Mouse (Mus musculus) CD4-positive, CD25-positive, alpha-beta regulatory T cell, adult 4 months (primary cell): ENCODE data around the gene Gm49396. TPM values are rescaled to one million over a fixed set of nuclear protein-coding genes. Genes with fewer than 3 reads are reported as not detected.

Experiments used
- ATAC-seq: one replicate; pipeline ENCODE4 v1.8.0; 2017
- polyA plus RNA-seq, 2 experiments: library from polyadenylated mRNA; unstranded; fragments of 100-300 nt; shearing (Covaris generic); gene quantifications; one replicate each; pipeline ENCODE4 v1.2.1; 2017

Gene Gm49396
- polyA plus RNA-seq, 2 experiments from 2014 or later, result 85.4 to 105 TPM

- ATAC-seq, result no peak
Measured at GRCm38 (mm10) chr7:30553021-30553589, 10.0 kb upstream of the Gm49396 start.

DNA sequence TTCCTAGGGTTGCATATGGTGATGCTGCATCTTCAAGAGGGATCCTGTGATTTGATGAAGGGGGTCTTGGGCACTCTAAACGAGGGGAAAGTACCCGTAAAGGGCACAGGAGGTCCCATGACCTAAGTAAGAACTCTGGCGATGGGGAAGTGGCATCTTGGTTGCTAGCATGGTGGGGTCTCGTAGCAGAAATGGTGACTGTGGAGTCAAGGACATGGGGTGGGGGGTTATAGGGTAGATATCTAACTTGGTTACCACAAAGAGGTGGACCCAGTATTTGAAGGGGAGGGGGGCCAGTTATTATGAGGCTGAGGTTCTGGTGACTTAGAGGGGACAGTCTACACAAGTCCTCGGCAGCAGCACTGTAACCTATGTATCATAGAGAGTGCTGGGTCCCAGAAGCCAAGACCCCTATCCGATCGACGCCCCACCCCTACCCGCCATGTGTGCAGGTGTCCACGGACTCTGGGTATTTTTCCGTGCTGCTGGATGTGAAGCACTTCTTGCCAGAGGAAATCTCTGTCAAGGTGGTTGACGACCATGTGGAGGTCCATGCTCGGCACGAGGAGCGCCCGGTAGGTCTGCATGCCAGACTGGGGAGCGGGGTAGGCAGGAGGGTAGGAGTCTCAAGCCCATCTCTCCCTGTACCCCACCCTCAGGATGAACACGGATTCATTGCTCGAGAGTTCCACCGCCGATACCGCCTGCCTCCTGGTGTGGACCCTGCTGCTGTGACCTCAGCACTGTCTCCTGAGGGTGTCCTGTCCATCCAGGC is 9.1 kb upstream of the Gm49396 start:
- no peak for ATAC-seq

GRCm38 (mm10) chr7:30556894-30557536 is 6.1 kb upstream of the Gm49396 start:
- ATAC-seq, result no peak

- ATAC-seq, result no peak
Measured at GRCm38 (mm10) chr7:30557901-30558514, 5.1 kb upstream of the Gm49396 start.

- no peak for ATAC-seq
Measured at GRCm38 (mm10) chr7:30558656-30559442, 4.3 kb upstream of the Gm49396 start.

DNA sequence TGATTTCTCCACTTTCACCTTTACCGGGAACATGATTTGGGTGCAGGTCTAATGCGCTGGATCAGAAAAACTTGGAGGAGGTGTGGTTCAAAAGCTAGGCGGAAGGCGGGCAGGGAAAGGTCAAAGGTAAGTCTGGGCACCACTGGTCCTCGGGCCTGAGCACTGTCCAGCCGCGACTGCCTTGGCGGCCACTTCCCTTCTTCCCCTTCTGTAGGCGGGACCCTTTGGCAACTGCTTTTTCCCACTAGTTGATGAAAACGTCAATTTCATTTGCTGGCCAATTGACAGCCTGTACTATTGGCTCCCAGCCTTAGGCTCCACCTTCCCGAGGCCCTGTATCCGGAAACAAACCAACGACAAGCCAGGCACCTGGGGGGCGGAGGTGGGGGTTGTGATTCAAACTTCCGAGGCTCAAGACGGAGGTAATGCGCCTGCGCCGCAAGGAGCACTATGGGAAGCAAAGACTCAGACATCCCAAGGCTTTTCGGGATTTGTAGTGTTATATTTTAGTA is 3.6 kb upstream of the Gm49396 start, which contains the start of gene Lin37:
Lin37 (minus strand) TSS at position 396 of the 512 bp plus-strand sequence.
- peak; percentile 76 for ATAC-seq

- no peak for ATAC-seq
Measured at GRCm38 (mm10) chr7:30560296-30560695, 2.8 kb upstream of the Gm49396 start.

DNA sequence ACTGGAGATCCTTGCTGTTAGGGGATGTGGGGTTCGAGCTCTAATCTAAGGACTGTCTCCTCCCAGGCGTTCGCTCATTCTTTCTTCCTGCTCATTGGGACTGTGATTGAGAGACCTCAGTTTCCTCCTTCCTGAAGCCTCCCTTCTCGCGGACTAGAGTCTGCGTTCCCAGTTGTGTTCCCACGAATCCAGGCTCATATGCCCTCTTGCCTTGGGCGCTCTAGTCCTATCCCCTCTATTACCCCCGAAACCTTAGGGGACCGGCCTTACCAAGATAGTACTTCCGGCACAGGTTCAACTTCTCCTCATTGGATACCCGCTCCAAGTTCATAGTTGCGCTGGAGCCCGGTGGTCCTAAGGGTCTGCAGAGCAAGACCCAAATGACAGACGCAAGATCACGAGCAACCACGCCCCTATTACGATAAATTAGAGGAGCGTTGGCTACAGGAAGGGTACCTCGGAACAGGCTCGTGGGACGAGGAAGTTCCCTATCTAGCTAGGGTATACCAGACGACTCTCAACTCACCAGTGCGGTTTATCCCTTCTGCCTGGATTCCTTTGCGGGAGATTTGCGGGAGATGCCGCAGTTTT is 523 bp upstream of the Gm49396 start:
- ATAC-seq, result no peak

- ATAC-seq, result peak; percentile 57
Measured at GRCm38 (mm10) chr7:30563906-30564280, 749 bp downstream of the Gm49396 start.

- peak; percentile 50 for ATAC-seq
Measured at GRCm38 (mm10) chr7:30564970-30565571, 1.9 kb downstream of the Gm49396 start, which contains the start of gene Igflr1. Igflr1 (plus strand) TSS chr7:30565427.

GRCm38 (mm10) chr7:30566033-30566432 is 2.9 kb downstream of the Gm49396 start:
- ATAC-seq, result no peak

DNA sequence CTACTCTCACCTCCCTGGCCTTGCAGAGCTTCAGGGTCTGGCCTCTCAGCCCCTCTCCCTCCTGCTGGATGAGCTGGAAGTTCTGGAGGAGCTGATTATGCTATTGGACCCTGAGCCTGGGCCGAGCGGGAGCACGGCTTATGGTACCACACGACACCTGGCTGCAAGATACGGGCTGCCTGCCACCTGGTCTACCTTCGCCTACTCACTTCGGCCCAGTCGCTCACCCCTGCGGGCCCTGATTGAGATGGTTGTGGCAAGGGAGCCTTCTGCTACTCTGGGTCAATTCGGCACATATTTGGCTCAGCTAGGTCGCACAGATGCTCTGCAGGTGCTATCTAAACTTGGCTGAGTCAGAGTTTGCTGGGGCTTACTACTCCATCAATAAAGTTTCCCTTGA is 4.4 kb downstream of the Gm49396 start:
- ATAC-seq, result no peak

DNA sequence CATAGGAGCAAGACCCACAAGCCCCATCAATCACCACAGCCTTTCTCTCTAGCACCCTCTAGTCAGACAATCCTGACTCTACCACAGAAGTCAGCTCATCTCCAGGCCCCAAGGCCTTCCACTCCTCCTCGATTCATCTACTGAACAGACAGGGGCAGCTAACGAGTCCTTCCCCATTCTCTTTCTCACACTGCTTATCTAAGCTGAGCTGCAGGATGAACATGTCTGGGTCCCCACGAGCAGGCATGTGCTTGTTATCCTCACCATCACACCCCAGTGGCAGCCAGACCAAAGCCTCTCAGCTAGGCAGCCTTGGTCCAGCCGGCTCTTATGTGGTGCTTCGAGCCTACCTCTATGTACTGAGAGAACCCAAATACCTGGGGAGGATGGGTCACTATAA is 9.2 kb downstream of the Gm49396 start:
- no peak for ATAC-seq

- ATAC-seq, result no peak
Measured at GRCm38 (mm10) chr7:30572969-30573368, 9.8 kb downstream of the Gm49396 start.

DNA sequence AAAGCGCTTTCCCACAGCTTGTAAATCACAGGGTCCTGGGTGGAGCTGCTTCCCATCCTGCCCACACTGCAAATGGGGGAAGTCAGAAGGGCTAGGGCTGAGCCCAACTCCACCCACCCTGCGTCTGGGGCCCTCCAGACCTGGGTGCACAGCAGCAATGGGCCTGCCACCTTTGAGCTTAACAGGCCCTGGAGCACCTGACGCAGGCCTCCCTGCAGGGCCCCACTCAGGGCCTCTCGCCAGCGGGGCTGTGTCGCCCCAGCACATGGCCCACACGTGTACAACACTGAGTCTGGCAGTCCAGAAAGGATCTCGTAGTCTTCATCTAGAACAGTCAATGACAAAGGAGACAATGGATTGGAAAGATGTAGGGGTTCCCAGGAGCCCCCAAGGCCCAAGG is 16.8 kb downstream of the Gm49396 start:
- ATAC-seq, result no peak

DNA sequence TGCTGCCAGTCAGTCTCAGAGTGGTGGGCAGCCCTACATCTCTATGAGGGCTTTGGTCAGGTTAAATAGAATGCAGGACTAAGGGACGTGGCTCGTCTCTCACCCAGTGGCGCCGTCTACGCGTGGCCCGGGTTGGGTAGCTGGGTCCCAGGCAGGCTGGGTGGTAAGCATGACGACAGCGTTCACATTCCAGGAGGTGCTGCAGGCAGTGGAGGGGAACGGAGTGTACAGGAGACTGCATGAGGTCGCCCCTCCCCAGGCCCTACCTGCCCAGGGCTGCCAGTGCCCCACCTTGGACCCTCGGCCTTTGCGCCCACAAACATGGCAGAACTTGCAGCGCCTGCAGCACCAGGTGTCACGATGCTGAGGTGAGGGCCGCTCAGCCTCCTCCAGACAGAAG is 18.4 kb downstream of the Gm49396 start:
- no peak for ATAC-seq

DNA sequence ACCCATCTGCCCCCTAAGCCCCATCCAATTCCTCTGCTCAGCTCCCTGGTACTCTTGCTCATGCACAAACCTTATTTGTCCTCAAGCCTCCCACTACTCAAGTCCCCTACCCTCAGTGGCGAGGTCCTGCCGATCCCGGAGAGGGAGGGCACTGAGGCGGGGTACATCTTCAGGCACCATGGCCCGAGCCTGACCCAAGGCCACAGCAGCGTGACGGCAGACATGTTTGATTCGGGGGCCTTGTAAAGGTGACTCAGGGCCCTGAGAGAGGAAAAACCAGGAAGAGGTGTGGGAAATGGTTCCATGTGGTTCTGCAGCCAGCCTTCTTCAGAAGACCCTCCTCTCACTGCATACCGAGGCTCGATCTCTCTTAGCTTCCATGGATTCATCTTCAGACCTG is 21.2 kb downstream of the Gm49396 start:
- no peak for ATAC-seq

DNA sequence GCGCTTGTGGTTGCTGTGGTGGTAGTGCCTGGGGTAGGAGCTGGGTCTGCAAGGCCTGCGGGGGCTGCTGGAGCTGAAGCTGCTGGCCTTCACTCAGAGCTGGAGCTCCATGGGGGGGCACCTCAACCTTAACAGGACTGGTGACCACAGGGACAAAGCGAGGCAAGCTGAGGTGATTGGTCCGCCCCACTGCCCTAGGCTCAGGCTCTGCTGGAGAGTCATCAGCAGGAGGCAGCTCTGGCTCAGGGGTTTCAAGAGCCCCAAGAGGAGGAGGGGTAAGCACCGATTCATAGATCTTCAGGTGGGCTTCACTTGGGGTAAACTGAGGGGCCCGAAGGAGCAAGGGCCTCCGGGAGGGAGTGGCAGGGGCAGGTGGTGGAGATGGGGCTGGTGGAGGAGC is 22.0 kb downstream of the Gm49396 start:
- no peak for ATAC-seq

GRCm38 (mm10) chr7:30586455-30587020 is 23.4 kb downstream of the Gm49396 start:
- no peak for ATAC-seq

DNA sequence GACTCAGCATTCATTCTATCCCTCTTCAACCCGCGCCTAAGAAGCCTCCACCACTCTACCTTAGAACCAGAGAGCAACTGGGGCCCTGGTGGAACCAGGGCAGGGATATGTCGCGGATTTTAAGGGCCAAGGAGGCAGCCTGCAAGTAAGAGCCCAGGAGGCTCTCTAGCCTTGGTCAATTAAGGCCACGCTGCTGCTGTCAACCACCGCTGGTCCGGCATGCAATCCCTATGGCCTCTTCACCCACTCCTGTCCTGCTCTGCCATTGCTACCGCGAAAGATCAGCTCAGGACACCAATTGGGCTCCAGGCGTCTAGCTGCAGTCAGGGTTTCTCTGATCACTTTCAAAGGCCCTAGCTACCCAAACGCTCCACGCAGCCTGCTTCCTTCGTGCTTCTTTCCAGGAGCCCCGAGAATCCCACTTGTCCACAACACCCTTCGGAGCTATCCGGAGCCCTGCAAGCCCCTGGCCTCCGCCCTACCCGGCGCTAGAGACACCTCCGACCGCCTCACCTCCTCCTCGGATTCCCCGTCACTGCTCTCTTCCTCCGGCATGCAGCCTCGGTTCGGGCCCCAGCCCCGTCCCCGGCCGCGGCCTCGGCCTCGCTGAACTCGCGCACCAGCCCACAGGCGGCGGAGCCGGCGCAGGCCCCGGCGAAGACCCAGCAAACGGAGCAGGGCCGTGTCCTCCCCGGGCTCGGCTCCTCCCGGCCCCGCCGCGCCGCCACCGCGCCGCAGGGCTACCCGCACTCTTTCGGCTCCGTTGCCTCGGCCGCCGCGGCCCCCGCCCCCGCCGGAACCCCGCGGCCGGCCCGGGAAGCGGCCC is 24.9 kb downstream of the Gm49396 start:
- peak; percentile 30 for ATAC-seq
